Comparison of ENCODE assay signal across 9 mouse cellular contexts in the genomic region with DNA sequence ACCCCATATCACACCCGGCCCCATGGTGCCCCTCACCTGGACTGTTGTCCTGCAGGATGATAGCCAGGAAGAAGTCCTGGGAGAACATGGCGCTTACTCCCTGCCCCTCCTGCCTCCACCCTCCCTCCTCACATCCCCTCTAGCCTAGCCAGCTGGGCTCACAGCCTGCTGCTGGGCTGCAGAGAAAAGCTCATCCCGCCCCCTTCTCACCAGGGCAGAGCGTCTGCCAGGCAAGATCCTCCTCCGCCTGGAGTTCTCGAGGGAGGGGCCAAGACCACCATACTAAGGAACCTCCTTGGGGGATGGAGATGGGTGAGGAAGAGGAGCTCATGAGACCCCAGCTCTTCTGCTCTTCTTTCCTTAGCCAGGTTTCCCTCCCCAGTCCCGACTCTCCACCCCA. TPM values are rescaled to one million over a fixed set of nuclear protein-coding genes. Genes with fewer than 3 reads are reported as not detected.
DNase-seq lines count a peak whose midpoint lies in the region; ATAC-seq lines count a peak whose summit lies in the region.
"Had no signal": no experiment of that assay in that cellular context is flagged by ENCODE, and none has a peak within 500 bp of the region (broad histone marks: within the 10 kb centered on the region; RNA-seq: fewer than 3 reads in every experiment).

No protein-coding gene starts in this region.

- no peak for DNase-seq in kidney, postnatal 4 days
- peak; percentile 59 to 73 for DNase-seq in layer of hippocampus, postnatal 10 days (ENCODE audit: low spot score in 2 of 2)
- peak; percentile 85 to 91 for DNase-seq in right cerebral cortex, postnatal 10 days (ENCODE audit: low spot score in 2 of 2)
- DNase-seq in ovary, postnatal 10 days (ENCODE audit: low spot score): no peak
- no peak for DNase-seq in kidney, postnatal 36 days
- no peak for DNase-seq in heart, postnatal 14 days

- H3K36me3 ChIP-seq in kidney, embryonic 16.5 days (ENCODE audit: insufficient read depth, low read length): peaks cover 42% of the 10 kb centered on the region
- H3K36me3 ChIP-seq in embryonic facial prominence, embryonic 13.5 days: peaks cover 59% of the 10 kb centered on the region

- no peak overlapping the region for H3K27ac ChIP-seq in kidney, embryonic 16.5 days (ENCODE audit: low read length)
- no peak overlapping the region for H3K27ac ChIP-seq in embryonic facial prominence, embryonic 13.5 days
- H3K27ac ChIP-seq: limb, embryonic 15.5 days had no signal

- intact Hi-C loops in heart, postnatal 14 days (cut with DNase I): no loop called here

- peak; percentile 16 for ATAC-seq in kidney, embryonic 16.5 days (ENCODE audit: low FRiP score, low TSS enrichment)
- ATAC-seq in embryonic facial prominence, embryonic 13.5 days (ENCODE audit: insufficient number of reproducible peaks, insufficient read depth, low FRiP score, low TSS enrichment, low read depth): peak; percentile 12

- WGBS in kidney, embryonic 16.5 days: 22% methylated on average over 7 of the region's 7 CpGs
- WGBS in embryonic facial prominence, embryonic 13.5 days: 27% methylated on average over 7 of the region's 7 CpGs

- no peak overlapping the region for H3K4me2 ChIP-seq in kidney, embryonic 16.5 days (replicated peaks; ENCODE audit: low read depth, low read length)
- no peak overlapping the region for H3K4me2 ChIP-seq in embryonic facial prominence, embryonic 13.5 days
- H3K4me2 ChIP-seq: limb, embryonic 15.5 days had no signal

- H3K9ac ChIP-seq in kidney, embryonic 16.5 days (replicated peaks; ENCODE audit: low read length): no peak overlapping the region
- peak overlapping the region; percentile 51; the same call in 1 of the 2 replicates for H3K9ac ChIP-seq in embryonic facial prominence, embryonic 13.5 days

- peaks cover 17% of the 10 kb centered on the region for H3K4me1 ChIP-seq in kidney, embryonic 16.5 days (ENCODE audit: insufficient read depth, low read length)
- peaks cover 26% of the 10 kb centered on the region for H3K4me1 ChIP-seq in embryonic facial prominence, embryonic 13.5 days

- H3K9me3 ChIP-seq in kidney, embryonic 16.5 days (ENCODE audit: low read length): no peaks in the 10 kb centered on the region
- no peaks in the 10 kb centered on the region for H3K9me3 ChIP-seq in embryonic facial prominence, embryonic 13.5 days
- H3K9me3 ChIP-seq: limb, embryonic 15.5 days had no signal

- H3K27me3 ChIP-seq in kidney, embryonic 16.5 days (ENCODE audit: insufficient read depth, low read length): no peaks in the 10 kb centered on the region
- no peaks in the 10 kb centered on the region for H3K27me3 ChIP-seq in embryonic facial prominence, embryonic 13.5 days
- H3K27me3 ChIP-seq: limb, embryonic 15.5 days had no signal

- H3K4me3 ChIP-seq in kidney, embryonic 16.5 days (ENCODE audit: low read length): no peak overlapping the region
- H3K4me3 ChIP-seq in embryonic facial prominence, embryonic 13.5 days: no peak overlapping the region
- H3K4me3 ChIP-seq: limb, embryonic 15.5 days had no signal

RNA-seq across cellular contexts. Expression of a gene that starts 12.9 kb away (rescaled TPM):
- polyA plus RNA-seq in kidney, embryonic 16.5 days (2015; fragmentation: Nextera tagmentation; extraction: Ambion mirVana): 62.1 and 62.2 TPM in 2 replicates
- 59.9 and 62.3 TPM in 2 replicates for polyA plus RNA-seq in embryonic facial prominence, embryonic 13.5 days (2015; fragmentation: Nextera tagmentation; extraction: Ambion mirVana)
- total RNA-seq in layer of hippocampus, postnatal 10 days (2021): 100 to 1,000 TPM; 350 to 357 TPM
- 10 to 100 TPM; 80.5 to 86.5 TPM for total RNA-seq in heart, postnatal 14 days (2021)

RNA-seq across cellular contexts. Expression of a gene that starts 14.4 kb away (rescaled TPM):
- 58.7 and 60.7 TPM in 2 replicates for polyA plus RNA-seq in kidney, embryonic 16.5 days (2015; fragmentation: Nextera tagmentation; extraction: Ambion mirVana)
- 36.7 and 37.1 TPM in 2 replicates for polyA plus RNA-seq in embryonic facial prominence, embryonic 13.5 days (2015; fragmentation: Nextera tagmentation; extraction: Ambion mirVana)
- 10 to 100 TPM; 87.0 to 89.8 TPM for total RNA-seq in layer of hippocampus, postnatal 10 days (2021)
- total RNA-seq in heart, postnatal 14 days (2021): 100 to 1,000 TPM; 128 to 133 TPM

RNA-seq across cellular contexts. Expression of a gene that starts 31.4 kb away (rescaled TPM):
- polyA plus RNA-seq in kidney, embryonic 16.5 days (2015; fragmentation: Nextera tagmentation; extraction: Ambion mirVana): 1.3 and 1.7 TPM in 2 replicates
- polyA plus RNA-seq in embryonic facial prominence, embryonic 13.5 days (2015; fragmentation: Nextera tagmentation; extraction: Ambion mirVana): 0.37 and 3.7 TPM in 2 replicates
- not detected for total RNA-seq in layer of hippocampus, postnatal 10 days (2021)
- under 1 TPM in 1 of 2 experiments, not detected in 1; 0.48 TPM for total RNA-seq in heart, postnatal 14 days (2021)

Comparison
In these comparisons a context has a peak if more than half of its experiments do, and no peak if none do; other contexts are left out.
1. DNase-seq: peak in layer of hippocampus, postnatal 10 days (2 of 2) and right cerebral cortex, postnatal 10 days (2 of 2); none in kidney, postnatal 4 days (0 of 2), ovary, postnatal 10 days (single experiment), kidney, postnatal 36 days (0 of 2) and heart, postnatal 14 days (0 of 2).
2. RNA of a gene that starts 12.9 kb away (total RNA-seq): 350 to 357 TPM in layer of hippocampus, postnatal 10 days; 80.5 to 86.5 TPM in heart, postnatal 14 days; every median in the first group is over 4 times any median in the second.